Mouse (Mus musculus) midbrain, embryonic 14.5 days (tissue): ENCODE data around the gene Lgi1. TPM values are rescaled to one million over a fixed set of nuclear protein-coding genes. Genes with fewer than 3 reads are reported as not detected.

Experiments used
- ATAC-seq: fragments of 200-750 bp; cut with Nextera tagmentation; 2 replicates; pipeline ENCODE4 v1.8.0; 2017; ENCODE audit warnings: moderate number of reproducible peaks, moderate library complexity; ENCODE audit not compliant: low FRiP score, low TSS enrichment
- DNase-seq: peaks from one replicate; pipeline ENCODE4 v3.0.0-alpha.2; 2015
- H3K27ac ChIP-seq: fragments of 300-500 bp; sonication (generic); replicated peaks from 2 replicates; pipeline ENCODE4 v1.5.1; 2014; ENCODE audit warnings: mild to moderate bottlenecking, low read depth, low read length, moderate library complexity
- H3K27me3 ChIP-seq: fragments of 300-500 bp; sonication (generic); 2 replicates; pipeline ENCODE4 v1.6.1; 2014; ENCODE audit warnings: low read length, control low read depth, mixed read lengths; ENCODE audit not compliant: control insufficient read depth, insufficient read depth
- H3K36me3 ChIP-seq: fragments of 300-500 bp; sonication (generic); 2 replicates; pipeline ENCODE4 v1.6.1; 2014; ENCODE audit warnings: low read length, control low read depth; ENCODE audit not compliant: control insufficient read depth, insufficient read depth
- H3K4me1 ChIP-seq: fragments of 300-500 bp; sonication (generic); 2 replicates; pipeline ENCODE4 v1.6.1; 2014; ENCODE audit warnings: mild to moderate bottlenecking, antibody characterized with exemption, low read length, control low read depth; ENCODE audit not compliant: control insufficient read depth, insufficient read depth
- H3K4me2 ChIP-seq: fragments of 300-500 bp; sonication (generic); 2 replicates; pipeline ENCODE4 v1.6.1; 2014; ENCODE audit warnings: mild to moderate bottlenecking, low read length, moderate library complexity
- H3K4me3 ChIP-seq: fragments of 300-500 bp; sonication (generic); replicated peaks from 2 replicates; pipeline ENCODE4 v1.5.1; 2014; ENCODE audit warnings: low read depth, low read length
- H3K9ac ChIP-seq: fragments of 300-500 bp; sonication (generic); replicated peaks from 2 replicates; pipeline ENCODE4 v1.6.1; 2014; ENCODE audit warnings: mild to moderate bottlenecking, low read length, moderate library complexity
- H3K9me3 ChIP-seq: fragments of 300-500 bp; sonication (generic); 2 replicates; pipeline ENCODE4 v1.6.1; 2016; ENCODE audit warnings: low read length, control low read depth, mixed read lengths; ENCODE audit not compliant: control insufficient read depth
- WGBS: fragments of 180-500 bp; shearing (Covaris S2); extraction: QIAGEN DNeasy Blood & Tissue Kit; methylation state at CpG from one replicate; pipeline ENCODE4 v1.1.7; 2014; 5-methylcytosine and 5-hydroxymethylcytosine counted together
- polyA plus RNA-seq: library from polyadenylated mRNA; unstranded; fragments of >200 nt; fragmentation: Nextera tagmentation; extraction: Ambion mirVana; gene quantifications from 2 replicates; pipeline ENCODE4 v1.2.1, GENCODE M21; 2014

Lgi1 gene
- 15.0 and 15.1 TPM in 2 replicates for polyA plus RNA-seq

DNA sequence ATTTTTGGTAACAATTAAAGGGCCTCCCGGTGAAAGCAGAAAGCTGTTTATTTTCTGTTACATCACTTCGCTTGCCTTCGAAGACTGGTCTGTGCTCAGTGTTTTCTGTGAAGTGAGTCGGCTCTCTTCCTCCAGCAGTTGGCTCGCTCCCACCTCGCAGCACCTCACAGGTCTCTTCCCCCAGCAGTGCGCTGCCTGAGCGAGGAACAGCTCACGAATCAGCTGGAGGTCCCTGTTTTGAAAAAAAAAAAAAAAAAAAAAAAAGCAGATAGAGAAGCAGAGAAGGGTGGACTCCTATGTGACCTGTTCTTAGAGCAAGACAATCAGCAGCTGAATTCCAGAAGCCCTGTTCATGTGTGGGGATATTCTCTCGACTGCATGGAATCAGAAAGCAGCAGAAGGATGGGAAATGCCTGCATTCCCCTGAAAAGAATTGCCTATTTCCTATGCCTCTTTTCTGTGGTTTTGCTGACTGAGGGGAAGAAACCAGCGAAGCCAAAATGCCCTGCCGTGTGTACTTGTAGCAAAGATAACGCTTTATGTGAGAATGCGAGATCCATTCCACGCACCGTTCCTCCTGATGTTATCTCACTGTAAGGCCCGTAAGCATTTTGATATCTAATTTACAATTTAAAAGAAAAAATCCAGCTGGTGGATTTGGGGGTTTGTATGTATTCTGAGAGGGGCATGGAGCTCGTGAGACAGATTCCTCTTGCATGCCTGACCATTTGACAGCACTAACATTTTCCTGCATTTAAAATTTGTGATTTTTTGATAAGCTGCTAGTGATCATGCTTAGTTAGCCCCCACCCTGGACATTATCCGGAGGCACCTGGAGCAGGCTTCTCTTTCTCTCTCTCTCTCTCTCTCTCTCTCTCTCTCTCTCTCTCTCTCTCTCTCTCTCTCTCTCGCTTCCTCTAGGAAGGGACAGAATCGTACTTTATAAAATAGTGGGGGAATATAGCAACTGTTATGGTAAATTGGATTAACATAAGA is at the start of gene Lgi1:
TSS of gene Lgi1 (plus strand) at position 32 of the 996 bp plus-strand sequence.
- Histone ChIP-seq H3K36me3 (no peaks in the 10 kb centered on the region), H3K4me2 (peak within 1 kb of the TSS; percentile 55), H3K9ac (peak within 1 kb of the TSS; percentile 54), H3K9me3 (no peaks in the 10 kb centered on the region), H3K27ac (peak within 1 kb of the TSS; percentile 80), H3K4me1 (0 out of 2 replicates have a peak, but pooled peaks cover 6% of the 10 kb centered on the region), H3K27me3 (no peaks in the 10 kb centered on the region; the same call in 1 of the 2 replicates), H3K4me3 (peak within 1 kb of the TSS; percentile 33)
- ATAC-seq (no peak), DNase-seq (peak; percentile 78)
- 10% methylated on average over 21 of the region's 21 CpGs for WGBS

DNA sequence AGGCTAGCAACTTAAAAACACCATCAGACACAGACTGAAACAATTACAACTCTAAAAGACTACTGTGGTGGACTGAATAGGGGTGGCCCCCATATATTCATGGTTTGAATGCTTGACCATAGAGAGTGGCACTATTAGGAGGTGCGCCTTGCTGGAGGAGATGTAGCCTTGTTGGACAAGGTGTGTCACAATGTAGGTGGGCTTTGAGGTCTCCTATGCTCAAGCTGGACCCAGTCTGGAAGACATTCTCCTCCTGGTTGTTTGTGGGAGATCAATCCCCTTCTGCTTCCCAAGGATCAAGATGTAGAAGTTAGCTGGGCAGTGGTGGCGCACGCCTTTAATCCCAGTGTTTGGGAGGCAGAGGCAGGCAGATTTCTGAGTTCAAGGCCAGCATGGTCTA is 46.6 kb upstream of the Lgi1 start:
- 96% methylated on average over 3 of the region's 3 CpGs for WGBS
- no peak for DNase-seq
- H3K9ac ChIP-seq: no peak overlapping the region

DNA sequence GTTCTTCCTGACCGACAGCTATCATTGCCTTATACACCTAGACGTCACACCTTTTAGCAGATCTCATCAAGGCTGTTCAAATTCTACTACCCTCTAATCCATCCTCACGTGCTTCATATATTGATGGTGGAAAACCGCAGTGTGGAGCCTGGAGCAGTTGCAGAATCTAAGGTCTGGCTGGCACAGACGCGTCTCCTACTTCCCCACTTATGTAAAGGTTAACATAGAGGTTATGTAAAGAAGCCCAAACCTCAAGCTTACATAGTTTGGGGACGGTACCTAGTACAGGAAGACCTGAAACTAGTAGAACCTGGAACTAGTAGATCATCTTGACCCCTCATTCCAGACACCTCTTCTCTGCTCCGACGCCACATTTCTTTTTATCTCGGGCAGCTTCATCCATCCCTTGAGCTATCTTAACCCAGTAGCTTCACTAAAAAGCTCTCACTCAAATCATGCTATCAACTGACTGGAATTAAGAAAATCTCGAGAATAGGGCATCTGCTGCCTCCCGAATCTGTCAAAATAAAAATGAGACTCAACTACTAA is 40.9 kb upstream of the Lgi1 start:
- peak; percentile 22 for ATAC-seq
- Histone ChIP-seq H3K9me3 (no peaks in the 10 kb centered on the region), H3K27ac (peak overlapping the region; percentile 97), H3K27me3 (no peaks in the 10 kb centered on the region), H3K4me1 (peaks cover 8% of the 10 kb centered on the region; the same call in 1 of the 2 replicates), H3K9ac (peak overlapping the region; percentile 75), H3K4me2 (peak overlapping the region; percentile 79), H3K4me3 (peak overlapping the region; percentile 47), H3K36me3 (0 out of 2 replicates have a peak, but pooled peaks cover 5% of the 10 kb centered on the region)
- DNase-seq: peak; percentile 2
- 10% methylated on average over 12 of the region's 12 CpGs for WGBS

More for the DNA sequence above, 46.6 kb upstream of the Lgi1 start:
- no peak overlapping the region for H3K27ac ChIP-seq
- 0 out of 2 replicates have a peak, but pooled peaks cover 10% of the 10 kb centered on the region for H3K36me3 ChIP-seq
- peaks cover under 1% of the 10 kb centered on the region; the same call in 1 of the 2 replicates for H3K4me1 ChIP-seq
- no peaks in the 10 kb centered on the region for H3K27me3 ChIP-seq
- H3K9me3 ChIP-seq: no peaks in the 10 kb centered on the region
- ATAC-seq: no peak
- H3K4me3 ChIP-seq: no peak overlapping the region
- H3K4me2 ChIP-seq: no peak overlapping the region

DNA sequence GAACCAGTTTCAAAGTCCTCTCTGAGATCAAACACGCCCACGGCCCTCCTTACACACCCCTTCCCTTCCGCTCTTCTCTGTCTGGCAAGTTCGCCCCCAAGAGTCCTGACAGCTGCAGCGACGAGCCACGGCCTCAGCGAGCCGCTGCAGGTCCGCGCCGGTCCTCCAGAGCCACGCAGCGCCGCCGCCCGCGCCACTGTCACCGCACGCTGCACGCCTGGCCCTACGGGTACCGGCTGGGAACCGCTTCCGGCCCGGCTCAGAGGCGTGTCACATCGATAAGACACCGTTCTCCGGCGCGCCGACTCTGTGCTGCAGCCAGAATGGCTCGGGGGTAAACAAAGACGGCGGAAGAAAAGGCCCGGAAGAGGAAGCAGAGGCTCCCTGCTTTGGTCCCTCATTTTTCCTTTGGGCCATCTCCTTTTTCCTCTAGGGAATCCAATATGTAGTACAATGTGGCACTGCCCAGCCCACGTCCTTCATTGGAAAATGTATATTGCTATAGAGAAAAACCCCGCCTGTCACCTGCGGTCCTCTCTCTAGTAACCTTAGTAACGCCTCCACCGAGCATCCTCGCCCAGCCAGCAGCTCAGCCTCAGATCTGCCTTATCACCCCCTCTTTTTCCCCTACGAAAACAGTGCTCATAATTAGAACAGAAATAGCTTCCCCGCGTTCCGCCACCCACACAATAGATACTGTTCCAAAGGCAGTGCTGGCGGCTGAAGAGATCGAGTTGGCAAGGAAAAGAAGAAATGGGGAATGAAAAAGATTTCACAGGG is 40.2 kb upstream of the Lgi1 start, which contains the start of gene Fra10ac1:
TSS of gene Fra10ac1 (minus strand) at position 252 of the 780 bp plus-strand sequence.
- H3K36me3 ChIP-seq: 0 out of 2 replicates have a peak, but pooled peaks cover 4% of the 10 kb centered on the region
- H3K27me3 ChIP-seq: no peaks in the 10 kb centered on the region
- H3K27ac ChIP-seq: peak within 1 kb of the TSS; percentile 97
- peaks cover 8% of the 10 kb centered on the region; the same call in 1 of the 2 replicates for H3K4me1 ChIP-seq
- ATAC-seq: peak; percentile 97
- DNase-seq: peak; percentile 95
- no peaks in the 10 kb centered on the region for H3K9me3 ChIP-seq
- peak within 1 kb of the TSS; percentile 79 for H3K4me2 ChIP-seq
- peak within 1 kb of the TSS; percentile 47 for H3K4me3 ChIP-seq
- WGBS: under 1% methylated on average over 49 of the region's 49 CpGs
- H3K9ac ChIP-seq: peak within 1 kb of the TSS; percentile 75

DNA sequence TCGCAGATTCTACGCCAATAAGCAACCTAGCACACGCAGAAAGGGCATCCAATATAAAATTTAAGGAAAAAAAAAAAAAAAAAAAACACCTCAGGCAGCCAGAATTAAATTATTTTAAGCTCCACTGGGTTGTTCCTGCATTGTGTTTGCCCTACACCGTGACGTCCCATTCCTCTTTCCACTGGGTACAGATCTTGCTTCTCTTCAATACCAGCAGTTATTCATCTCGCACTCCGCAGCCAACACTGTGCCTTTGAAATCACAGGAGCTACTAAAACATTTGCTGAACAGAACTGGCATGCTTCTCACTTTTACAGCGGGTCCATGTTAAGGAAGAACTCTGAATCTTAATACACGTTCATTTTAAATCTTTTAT is 39.7 kb upstream of the Lgi1 start:
- DNase-seq (peak; percentile 74), ATAC-seq (peak; percentile 55; the same call in 1 of the 2 replicates)
- Histone ChIP-seq H3K9ac (peak overlapping the region; percentile 75), H3K27ac (peak overlapping the region; percentile 97), H3K4me3 (peak overlapping the region; percentile 47), H3K9me3 (no peaks in the 10 kb centered on the region), H3K4me1 (peaks cover 8% of the 10 kb centered on the region; the same call in 1 of the 2 replicates), H3K4me2 (peak overlapping the region; percentile 79), H3K27me3 (no peaks in the 10 kb centered on the region), H3K36me3 (0 out of 2 replicates have a peak, but pooled peaks cover under 1% of the 10 kb centered on the region)
- 4% methylated on average over 9 of the region's 9 CpGs for WGBS

DNA sequence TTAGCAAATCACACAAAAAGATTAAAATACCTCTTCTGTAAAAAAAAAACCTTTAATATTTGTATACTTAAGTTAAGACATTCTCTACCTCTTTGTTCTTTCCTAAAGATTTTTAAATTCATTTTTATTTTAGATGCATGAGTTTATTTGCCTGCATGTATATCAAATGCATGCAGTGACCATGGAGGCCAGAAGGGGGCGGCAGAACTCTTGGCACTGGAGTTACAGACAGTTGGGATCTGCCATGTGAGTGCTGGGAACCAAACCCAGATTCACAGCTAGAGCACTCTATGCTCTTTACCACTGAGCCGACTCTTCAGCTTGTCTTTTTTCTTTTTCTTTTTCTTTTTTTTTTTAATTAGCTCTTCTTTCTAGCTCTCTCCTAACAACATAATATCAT is 35.6 kb upstream of the Lgi1 start:
- no peaks in the 10 kb centered on the region for H3K27me3 ChIP-seq
- H3K4me2 ChIP-seq: no peak overlapping the region
- no peaks in the 10 kb centered on the region for H3K9me3 ChIP-seq
- no peak overlapping the region for H3K27ac ChIP-seq
- H3K36me3 ChIP-seq: no peaks in the 10 kb centered on the region
- no peaks in the 10 kb centered on the region for H3K4me1 ChIP-seq
- no peak for ATAC-seq
- no peak overlapping the region for H3K4me3 ChIP-seq
- 56% methylated on average over 2 of the region's 2 CpGs for WGBS
- no peak overlapping the region for H3K9ac ChIP-seq
- DNase-seq: no peak

DNA sequence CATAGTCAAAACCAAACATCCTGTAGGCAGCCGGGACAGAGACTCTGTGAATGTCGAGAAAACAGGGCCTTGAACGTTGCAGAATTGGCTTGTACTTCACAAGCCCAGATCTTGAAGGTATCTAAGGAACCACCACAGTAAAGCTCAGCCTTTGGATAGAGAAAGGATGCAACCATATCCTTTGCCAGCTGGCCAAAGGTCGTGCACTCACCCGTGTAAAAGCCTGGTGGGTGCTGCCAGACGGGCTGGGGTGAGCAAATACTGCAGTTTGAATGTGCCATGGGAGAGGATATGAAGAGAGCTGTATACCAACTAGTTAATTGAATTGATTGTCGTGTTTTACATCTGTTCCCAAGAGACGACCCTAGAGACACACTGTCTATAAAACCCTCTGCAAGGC is 32.2 kb upstream of the Lgi1 start:
- H3K4me1 ChIP-seq: no peaks in the 10 kb centered on the region
- ATAC-seq (no peak), DNase-seq (no peak)
- H3K4me3 ChIP-seq: no peak overlapping the region
- no peak overlapping the region for H3K9ac ChIP-seq
- H3K36me3 ChIP-seq: no peaks in the 10 kb centered on the region
- H3K27me3 ChIP-seq: no peaks in the 10 kb centered on the region
- no peak overlapping the region for H3K4me2 ChIP-seq
- no peak overlapping the region for H3K27ac ChIP-seq
- H3K9me3 ChIP-seq: no peaks in the 10 kb centered on the region
- WGBS: 16% methylated on average over 8 of the region's 8 CpGs

DNA sequence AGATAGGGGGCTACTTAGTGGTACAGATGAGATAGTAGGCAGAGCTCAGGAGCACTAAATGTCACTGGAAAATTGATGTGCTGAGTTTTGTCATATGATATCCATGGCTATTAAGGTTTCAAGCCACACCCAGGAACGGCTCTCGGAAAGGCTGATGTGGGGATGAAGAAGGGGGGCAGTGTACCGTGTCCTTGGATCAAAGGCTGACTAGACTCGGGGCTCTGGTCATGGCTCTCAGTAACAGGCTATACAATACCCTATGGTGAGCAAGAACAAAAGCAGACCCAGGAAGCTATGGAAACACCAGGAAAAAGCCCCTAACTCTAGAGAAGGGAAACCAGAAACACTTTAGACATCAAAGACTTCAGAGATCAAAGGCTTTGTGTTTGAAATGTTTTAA is 31.8 kb upstream of the Lgi1 start:
- DNase-seq: no peak
- 6% methylated on average over 4 of the region's 4 CpGs for WGBS
- H3K4me1 ChIP-seq: no peaks in the 10 kb centered on the region

More for the DNA sequence above, 31.8 kb upstream of the Lgi1 start:
- H3K36me3 ChIP-seq: no peaks in the 10 kb centered on the region
- no peak overlapping the region for H3K4me3 ChIP-seq
- no peaks in the 10 kb centered on the region for H3K9me3 ChIP-seq
- H3K4me2 ChIP-seq: no peak overlapping the region
- no peaks in the 10 kb centered on the region for H3K27me3 ChIP-seq
- no peak for ATAC-seq
- no peak overlapping the region for H3K9ac ChIP-seq
- H3K27ac ChIP-seq: no peak overlapping the region
